Mouse (Mus musculus) midbrain, embryonic 14.5 days (tissue): ENCODE measurements around the gene Gprin1. TPM values are rescaled to one million over a fixed set of nuclear protein-coding genes. Genes with fewer than 3 reads are reported as not detected.
A peak's percentile ranks its signal among the peaks of the same experiment; 100 is the strongest.

Source experiments
- ATAC-seq: fragments of 200-750 bp; cut with Nextera tagmentation; 2 replicates; pipeline ENCODE4 v1.8.0; 2017; ENCODE audit warnings: moderate number of reproducible peaks, moderate library complexity; ENCODE audit not compliant: low FRiP score, low TSS enrichment
- DNase-seq: peaks from one replicate; pipeline ENCODE4 v3.0.0-alpha.2; 2015
- H3K27ac ChIP-seq: fragments of 300-500 bp; sonication (generic); replicated peaks from 2 replicates; pipeline ENCODE4 v1.5.1; 2014; ENCODE audit warnings: mild to moderate bottlenecking, low read depth, low read length, moderate library complexity
- H3K27me3 ChIP-seq: fragments of 300-500 bp; sonication (generic); 2 replicates; pipeline ENCODE4 v1.6.1; 2014; ENCODE audit warnings: low read length, control low read depth, mixed read lengths; ENCODE audit not compliant: control insufficient read depth, insufficient read depth
- H3K36me3 ChIP-seq: fragments of 300-500 bp; sonication (generic); 2 replicates; pipeline ENCODE4 v1.6.1; 2014; ENCODE audit warnings: low read length, control low read depth; ENCODE audit not compliant: control insufficient read depth, insufficient read depth
- H3K4me1 ChIP-seq: fragments of 300-500 bp; sonication (generic); 2 replicates; pipeline ENCODE4 v1.6.1; 2014; ENCODE audit warnings: mild to moderate bottlenecking, antibody characterized with exemption, low read length, control low read depth; ENCODE audit not compliant: control insufficient read depth, insufficient read depth
- H3K4me2 ChIP-seq: fragments of 300-500 bp; sonication (generic); 2 replicates; pipeline ENCODE4 v1.6.1; 2014; ENCODE audit warnings: mild to moderate bottlenecking, low read length, moderate library complexity
- H3K4me3 ChIP-seq: fragments of 300-500 bp; sonication (generic); replicated peaks from 2 replicates; pipeline ENCODE4 v1.5.1; 2014; ENCODE audit warnings: low read depth, low read length
- H3K9ac ChIP-seq: fragments of 300-500 bp; sonication (generic); replicated peaks from 2 replicates; pipeline ENCODE4 v1.6.1; 2014; ENCODE audit warnings: mild to moderate bottlenecking, low read length, moderate library complexity
- H3K9me3 ChIP-seq: fragments of 300-500 bp; sonication (generic); 2 replicates; pipeline ENCODE4 v1.6.1; 2016; ENCODE audit warnings: low read length, control low read depth, mixed read lengths; ENCODE audit not compliant: control insufficient read depth
- WGBS: fragments of 180-500 bp; shearing (Covaris S2); extraction: QIAGEN DNeasy Blood & Tissue Kit; methylation state at CpG from one replicate; pipeline ENCODE4 v1.1.7; 2014; 5-methylcytosine and 5-hydroxymethylcytosine counted together
- polyA plus RNA-seq: library from polyadenylated mRNA; unstranded; fragments of >200 nt; fragmentation: Nextera tagmentation; extraction: Ambion mirVana; gene quantifications from 2 replicates; pipeline ENCODE4 v1.2.1, GENCODE M21; 2014

Gene Gprin1
- polyA plus RNA-seq, 1 experiment from 2014 or later, result 19.1 TPM

- ATAC-seq (no peak), DNase-seq (no peak)
- Histone ChIP-seq H3K9me3 (no peaks in the 10 kb centered on the region), H3K4me3 (no peak overlapping the region), H3K4me1 (peaks cover 22% of the 10 kb centered on the region), H3K27me3 (no peaks in the 10 kb centered on the region), H3K4me2 (no peak overlapping the region), H3K9ac (no peak overlapping the region), H3K36me3 (no peaks in the 10 kb centered on the region), H3K27ac (no peak overlapping the region)
- WGBS, result 91% methylated on average over 11 of the region's 11 CpGs
These were observed 54.0 kb downstream of the Gprin1 start for GRCm38 (mm10) chr13:54695479-54696230.

- 17% methylated on average over 26 of the region's 26 CpGs for WGBS
- peak overlapping the region; percentile 54 for H3K4me2 ChIP-seq
- peak; percentile 81 for ATAC-seq
These were observed 55.2 kb downstream of the Gprin1 start for GRCm38 (mm10) chr13:54694348-54695060.

GRCm38 (mm10) chr13:54693558-54694347 is 55.9 kb downstream of the Gprin1 start, which contains the start of gene Rnf44:
Gene Rnf44 (minus strand): TSS chr13:54693907.
- no peaks in the 10 kb centered on the region for H3K9me3 ChIP-seq
- peaks cover 22% of the 10 kb centered on the region for H3K4me1 ChIP-seq
- DNase-seq (peak; percentile 100), ATAC-seq (peak; percentile 98)
- peak within 1 kb of the TSS; percentile 90 for H3K27ac ChIP-seq
- WGBS, result under 1% methylated on average over 91 of the region's 92 CpGs
- peak within 1 kb of the TSS; percentile 93 for H3K9ac ChIP-seq
- peak within 1 kb of the TSS; percentile 97 for H3K4me3 ChIP-seq
- no peaks in the 10 kb centered on the region for H3K27me3 ChIP-seq
- peak within 1 kb of the TSS; percentile 94 for H3K4me2 ChIP-seq
- no peaks in the 10 kb centered on the region for H3K36me3 ChIP-seq

More at GRCm38 (mm10) chr13:54694348-54695060, 55.2 kb downstream of the Gprin1 start:
- H3K27me3 ChIP-seq, result no peaks in the 10 kb centered on the region
- H3K27ac ChIP-seq, result peak overlapping the region; percentile 90
- peak overlapping the region; percentile 65 for H3K9ac ChIP-seq
- H3K4me1 ChIP-seq, result peaks cover 22% of the 10 kb centered on the region
- peak overlapping the region; percentile 97 for H3K4me3 ChIP-seq
- H3K36me3 ChIP-seq, result no peaks in the 10 kb centered on the region
- H3K9me3 ChIP-seq, result no peaks in the 10 kb centered on the region
- peak; percentile 92 for DNase-seq

GRCm38 (mm10) chr13:54692711-54693557 is 56.7 kb downstream of the Gprin1 start:
- Histone ChIP-seq H3K27me3 (no peaks in the 10 kb centered on the region), H3K9ac (peak overlapping the region; percentile 93), H3K4me2 (peak overlapping the region; percentile 94), H3K9me3 (no peaks in the 10 kb centered on the region), H3K27ac (peak overlapping the region; percentile 90), H3K4me1 (peaks cover 27% of the 10 kb centered on the region), H3K4me3 (peak overlapping the region; percentile 97), H3K36me3 (no peaks in the 10 kb centered on the region)
- DNase-seq (no peak), ATAC-seq (no peak; the same call in 1 of the 2 replicates)
- WGBS, result 16% methylated on average over 21 of the region's 21 CpGs

- no peaks in the 10 kb centered on the region for H3K9me3 ChIP-seq
- no peak overlapping the region for H3K9ac ChIP-seq
- H3K27ac ChIP-seq, result no peak overlapping the region
- peak overlapping the region; percentile 97 for H3K4me3 ChIP-seq
- ATAC-seq (no peak), DNase-seq (no peak)
- H3K27me3 ChIP-seq, result no peaks in the 10 kb centered on the region
- H3K4me1 ChIP-seq, result peaks cover 27% of the 10 kb centered on the region
- no peaks in the 10 kb centered on the region for H3K36me3 ChIP-seq
- H3K4me2 ChIP-seq, result no peak overlapping the region; the same call in 1 of the 2 replicates
These were observed 57.9 kb downstream of the Gprin1 start for GRCm38 (mm10) chr13:54691737-54692136.

- Histone ChIP-seq H3K27ac (no peak overlapping the region), H3K9me3 (no peaks in the 10 kb centered on the region), H3K4me3 (no peak overlapping the region), H3K9ac (no peak overlapping the region), H3K36me3 (no peaks in the 10 kb centered on the region), H3K27me3 (no peaks in the 10 kb centered on the region), H3K4me1 (peaks cover 36% of the 10 kb centered on the region), H3K4me2 (no peak overlapping the region)
- WGBS, result 97% methylated on average over 8 of the region's 8 CpGs
- DNase-seq, result no peak
- ATAC-seq, result no peak
These were observed 59.4 kb downstream of the Gprin1 start for GRCm38 (mm10) chr13:54690151-54690740.

GRCm38 (mm10) chr13:54687575-54688424 is 61.9 kb downstream of the Gprin1 start:
- H3K27ac ChIP-seq, result peak overlapping the region; percentile 98
- H3K4me1 ChIP-seq, result peaks cover 41% of the 10 kb centered on the region
- ATAC-seq (peak; percentile 87), DNase-seq (peak; percentile 98)
- peak overlapping the region; percentile 98 for H3K9ac ChIP-seq
- under 1% methylated on average over 82 of the region's 82 CpGs for WGBS
- H3K9me3 ChIP-seq, result no peaks in the 10 kb centered on the region
- H3K4me2 ChIP-seq, result peak overlapping the region; percentile 96
- no peaks in the 10 kb centered on the region for H3K27me3 ChIP-seq
- peaks cover 20% of the 10 kb centered on the region for H3K36me3 ChIP-seq
- peak overlapping the region; percentile 93 for H3K4me3 ChIP-seq
